Mouse (Mus musculus) spleen, adult 2 months (tissue): ENCODE data around the gene Abcc10. TPM values are rescaled to one million over a fixed set of nuclear protein-coding genes. Genes with fewer than 3 reads are reported as not detected.

Experiments
- DNase-seq, 2 experiments: peaks; one replicate each; pipeline versions ENCODE4 v3.0.0 to v3.0.0-alpha.2; 2012 to 2021; ENCODE audit warnings: low spot score in 2 of 2, low read depth in 1 of 2
- H3K27ac ChIP-seq: fragments of 200-500 bp; 2 replicates; pipeline ENCODE4 v1.5.1; 2012; ENCODE audit warnings: low read length, inconsistent platforms; ENCODE audit not compliant: insufficient read depth
- H3K27me3 ChIP-seq: fragments of 200-500 bp; 2 replicates; pipeline ENCODE4 v1.6.1; 2012; ENCODE audit warnings: mild to moderate bottlenecking, moderate library complexity, low read length, inconsistent platforms; ENCODE audit not compliant: control insufficient read depth, insufficient read depth
- H3K36me3 ChIP-seq: fragments of 200-500 bp; 2 replicates; pipeline ENCODE4 v1.6.1; 2012; ENCODE audit warnings: mild to moderate bottlenecking, low read length, inconsistent platforms; ENCODE audit not compliant: control insufficient read depth, insufficient read depth
- H3K4me1 ChIP-seq: fragments of 200-500 bp; 2 replicates; pipeline ENCODE4 v1.6.1; 2011; ENCODE audit warnings: inconsistent platforms; ENCODE audit not compliant: control insufficient read depth, insufficient read depth, insufficient read length
- H3K4me3 ChIP-seq: fragments of 200-500 bp; 2 replicates; pipeline ENCODE4 v1.5.1; 2011; ENCODE audit warnings: mild to moderate bottlenecking, inconsistent platforms; ENCODE audit not compliant: insufficient read depth, insufficient read length; ENCODE audit errors: extremely low read depth
- CTCF ChIP-seq: fragments of 200-500 bp; IDR thresholded peaks from 2 replicates; pipeline ENCODE4 v1.5.1; 2011; ENCODE audit warnings: mild to moderate bottlenecking, inconsistent platforms; ENCODE audit not compliant: insufficient read depth, insufficient read length, insufficient replicate concordance; ENCODE audit errors: extremely low read depth
- POLR2A ChIP-seq: fragments of 200-500 bp; IDR thresholded peaks from 2 replicates; pipeline ENCODE4 v1.6.1; 2011; ENCODE audit warnings: low read depth, low read length, inconsistent platforms
- WGBS: fragments of 180-500 bp; shearing (Covaris S2); methylation state at CpG from one replicate; pipeline ENCODE4 v1.1.7; 2018; 5-methylcytosine and 5-hydroxymethylcytosine counted together
- polyA plus RNA-seq: library from polyadenylated mRNA; depleted of rRNA; stranded (reverse); fragments of >200 nt; gene quantifications from 2 replicates; pipeline ENCODE4 v1.2.3, GENCODE M21; 2012

The Abcc10 gene
- polyA plus RNA-seq, 1 experiment = 15.4 TPM

DNA sequence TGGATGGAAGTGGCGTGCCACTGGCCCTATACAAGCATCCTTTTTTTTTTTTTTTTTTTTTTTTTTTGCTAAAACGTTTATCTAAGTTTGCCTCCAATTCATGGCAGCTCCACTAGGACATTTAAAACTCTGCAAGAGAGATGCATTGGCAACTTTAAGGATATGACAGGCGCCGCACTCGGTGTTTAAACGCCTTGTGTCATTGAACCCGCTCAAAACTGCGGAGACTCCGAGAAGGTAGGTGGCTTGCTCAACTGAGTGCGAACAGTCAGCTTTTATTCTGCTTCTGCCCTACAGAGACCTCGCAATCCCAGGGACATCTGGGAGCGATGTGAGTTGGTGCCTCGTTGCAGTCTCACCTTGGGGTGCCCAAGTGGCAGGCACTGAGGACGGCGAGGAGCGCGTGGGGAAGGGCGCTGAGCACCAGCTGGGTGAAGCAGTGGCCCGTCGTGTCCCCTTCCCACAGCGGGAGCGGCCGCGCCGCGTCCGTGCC, 693 bp downstream of the Abcc10 start:
- no peaks in the 10 kb centered on the region for H3K4me1 ChIP-seq
- H3K27me3 ChIP-seq = no peaks in the 10 kb centered on the region
- peak overlapping the region; percentile 81 for H3K4me3 ChIP-seq
- H3K36me3 ChIP-seq = no peaks in the 10 kb centered on the region
- peak overlapping the region; percentile 69 for H3K27ac ChIP-seq
- 8% methylated on average over 27 of the region's 27 CpGs for WGBS
- TF ChIP-seq CTCF = no peak
- no peak for TF ChIP-seq POLR2A
- no peak for DNase-seq

DNA sequence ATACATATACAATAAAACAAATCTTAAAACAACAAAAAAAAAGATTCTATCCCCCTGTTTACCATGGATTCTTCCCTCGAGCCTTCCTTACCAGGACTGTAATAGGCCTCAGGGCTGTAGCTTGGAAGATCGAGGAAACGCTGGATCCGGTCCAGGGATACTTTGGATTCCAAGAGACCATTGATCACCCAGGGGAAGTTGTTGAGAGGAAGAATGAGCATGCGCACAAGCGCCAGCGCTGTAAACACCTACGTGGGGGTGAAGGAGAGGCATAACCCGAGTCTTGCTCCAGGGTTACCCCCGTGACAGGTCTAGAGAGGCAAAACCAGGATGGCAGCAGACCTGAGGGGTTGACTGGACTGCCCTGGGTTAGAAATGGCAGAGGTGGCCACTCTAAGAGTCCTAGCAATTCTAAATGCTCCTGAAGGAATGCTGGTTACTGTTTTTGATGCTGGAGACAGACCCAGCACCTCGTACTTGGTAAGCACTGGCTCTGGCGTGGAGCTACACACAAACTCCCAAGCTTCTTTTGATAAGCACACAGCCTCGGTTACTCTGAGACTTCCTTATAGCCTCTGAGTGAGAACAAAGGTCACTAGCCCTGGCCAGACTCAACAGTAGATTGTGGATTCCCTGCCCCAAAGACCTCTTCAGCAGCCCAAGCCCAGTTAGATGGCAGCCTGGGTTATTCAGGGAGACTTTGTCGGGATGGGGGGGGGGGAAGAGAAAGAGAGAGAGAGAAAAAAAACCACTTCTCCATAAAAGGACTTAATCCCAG, 5.9 kb downstream of the Abcc10 start:
- Histone ChIP-seq H3K27me3 (no peaks in the 10 kb centered on the region), H3K4me1 (no peaks in the 10 kb centered on the region), H3K36me3 (no peaks in the 10 kb centered on the region), H3K4me3 (no peak overlapping the region), H3K27ac (no peak overlapping the region)
- TF ChIP-seq CTCF (no peak), POLR2A (no peak)
- WGBS = 91% methylated on average over 14 of the region's 14 CpGs
- no peak for DNase-seq

DNA sequence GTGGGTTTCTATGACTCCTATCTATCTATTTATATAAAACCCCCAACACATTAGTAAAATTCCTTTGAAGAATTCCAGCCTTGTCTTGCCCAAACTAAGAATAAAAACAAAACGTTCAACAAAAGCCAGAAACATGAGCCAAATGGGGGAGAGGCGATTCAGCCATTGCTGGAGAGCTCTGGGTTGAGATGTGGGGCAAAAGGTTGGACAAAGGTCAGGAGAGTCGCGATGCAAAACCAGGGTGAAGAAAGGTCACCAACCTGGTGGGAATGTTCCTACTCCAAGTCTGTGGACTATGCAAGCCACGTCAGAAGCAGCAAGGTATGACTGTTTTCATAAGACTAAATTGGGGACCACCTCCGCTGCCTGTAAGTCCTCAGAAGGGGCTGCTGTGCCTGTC, 7.7 kb downstream of the Abcc10 start:
- H3K4me1 ChIP-seq = no peaks in the 10 kb centered on the region
- 82% methylated on average over 6 of the region's 6 CpGs for WGBS
- TF ChIP-seq CTCF (no peak), POLR2A (no peak)

DNA sequence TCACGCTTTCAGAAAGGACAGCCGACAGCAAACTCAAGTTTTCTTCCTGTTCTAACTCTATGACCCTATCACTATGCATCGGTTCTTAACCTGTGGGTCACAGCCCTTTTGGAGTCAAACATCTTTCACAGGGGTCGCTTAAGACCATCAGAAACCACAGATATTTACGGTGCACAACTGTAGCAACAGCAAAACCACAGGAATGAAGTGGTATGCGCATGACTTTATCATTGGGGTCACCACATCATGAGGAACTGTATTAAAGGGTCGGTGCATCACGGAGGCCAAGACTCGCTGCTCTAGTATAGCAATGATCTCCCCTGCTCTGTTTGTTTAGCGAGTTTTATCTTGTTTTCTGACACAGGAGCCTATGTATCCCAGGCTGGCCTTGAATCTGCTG, 12.3 kb downstream of the Abcc10 start:
- 84% methylated on average over 10 of the region's 10 CpGs for WGBS

More for the DNA sequence above, 7.7 kb downstream of the Abcc10 start:
- Histone ChIP-seq H3K36me3 (no peaks in the 10 kb centered on the region), H3K27me3 (no peaks in the 10 kb centered on the region), H3K27ac (no peak overlapping the region), H3K4me3 (no peak overlapping the region)
- DNase-seq = no peak

DNA sequence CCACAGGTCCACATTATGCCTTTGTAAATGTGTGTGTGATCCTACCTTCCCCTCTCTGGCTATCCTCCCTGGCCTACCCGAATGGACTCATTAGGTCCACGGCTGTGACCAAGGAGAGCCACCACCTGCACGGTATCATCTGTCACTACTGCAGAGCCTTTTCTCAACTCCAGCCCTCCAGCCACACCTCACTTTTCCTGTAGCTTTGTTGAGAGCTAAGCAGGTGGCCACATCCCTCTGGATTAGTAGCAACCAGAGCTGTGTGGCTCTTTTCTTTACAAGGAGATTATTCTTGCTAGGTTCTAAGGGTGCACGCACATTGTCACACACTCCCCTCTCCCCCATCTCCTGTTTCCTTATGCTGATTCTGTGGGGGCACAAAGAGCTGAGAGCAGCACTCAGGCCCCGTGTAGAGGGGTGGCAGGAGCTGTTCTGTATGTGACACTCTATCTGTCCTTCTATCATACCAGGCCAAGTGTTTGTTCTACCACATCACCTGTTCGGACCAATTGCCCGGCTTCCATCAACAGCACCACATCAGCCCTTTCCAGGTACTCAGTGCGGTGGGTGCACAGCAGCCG, 14.9 kb downstream of the Abcc10 start:
- Histone ChIP-seq H3K27ac (no peak overlapping the region), H3K36me3 (peaks cover 6% of the 10 kb centered on the region), H3K27me3 (no peaks in the 10 kb centered on the region), H3K4me3 (no peak overlapping the region), H3K4me1 (no peaks in the 10 kb centered on the region)
- whole genome bisulfite sequencing = 94% methylated on average over 9 of the region's 9 CpGs
- DNase-seq = no peak
- no peak for TF ChIP-seq POLR2A
- no peak for TF ChIP-seq CTCF

More for the DNA sequence above, 12.3 kb downstream of the Abcc10 start:
- no peak for TF ChIP-seq POLR2A
- no peak for TF ChIP-seq CTCF
- no peaks in the 10 kb centered on the region for H3K27me3 ChIP-seq
- DNase-seq = no peak
- no peak overlapping the region for H3K4me3 ChIP-seq
- H3K4me1 ChIP-seq = no peaks in the 10 kb centered on the region
- H3K27ac ChIP-seq = no peak overlapping the region
- peaks cover 4% of the 10 kb centered on the region; the same call in 1 of the 2 replicates for H3K36me3 ChIP-seq

DNA sequence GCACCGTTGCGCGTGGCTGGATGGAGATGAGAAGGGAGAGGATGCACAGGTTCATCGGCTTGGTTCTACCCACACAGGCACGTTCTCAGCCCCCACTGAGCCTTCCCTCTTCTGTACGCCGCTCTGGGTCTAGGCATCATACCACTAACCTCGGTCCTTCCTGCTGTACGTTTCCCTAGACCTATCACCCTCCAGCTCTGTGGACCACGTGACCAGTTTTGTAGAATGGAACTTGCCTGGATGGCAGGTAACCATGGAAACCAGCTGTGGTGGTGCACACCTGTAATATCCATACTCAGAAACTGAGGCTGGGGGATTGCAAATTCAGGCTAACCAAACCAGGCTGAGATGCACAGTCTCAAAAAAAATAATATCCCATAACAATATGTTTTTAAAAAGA, 17.6 kb downstream of the Abcc10 start:
- H3K4me3 ChIP-seq = no peak overlapping the region
- H3K27ac ChIP-seq = no peak overlapping the region
- no peaks in the 10 kb centered on the region for H3K27me3 ChIP-seq
- no peak for TF ChIP-seq CTCF
- no peak for TF ChIP-seq POLR2A
- H3K4me1 ChIP-seq = no peaks in the 10 kb centered on the region
- H3K36me3 ChIP-seq = peaks cover 6% of the 10 kb centered on the region
- DNase-seq = no peak
- 85% methylated on average over 10 of the region's 10 CpGs for WGBS

DNA sequence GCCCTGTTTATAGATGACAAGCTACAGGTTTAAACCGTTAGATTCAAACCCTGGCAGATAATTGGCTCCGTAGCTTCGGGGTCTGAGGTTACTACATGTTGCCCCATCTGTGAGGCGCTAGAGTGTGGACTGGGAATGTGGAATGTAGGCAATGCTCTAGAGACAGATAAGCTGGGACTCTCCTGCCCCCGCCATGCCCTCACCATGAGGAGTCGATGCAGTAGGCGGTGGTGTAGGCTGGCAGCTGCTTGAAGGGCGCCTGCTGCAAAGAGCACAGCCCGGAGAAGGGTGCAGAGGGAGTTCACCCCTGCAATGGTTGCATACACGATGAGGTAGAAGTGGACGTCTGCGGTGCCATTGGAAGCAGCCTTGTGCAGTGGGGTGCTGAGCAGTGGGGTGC, 18.3 kb downstream of the Abcc10 start:
- Histone ChIP-seq H3K27me3 (no peaks in the 10 kb centered on the region), H3K36me3 (peaks cover 6% of the 10 kb centered on the region), H3K27ac (no peak overlapping the region), H3K4me1 (no peaks in the 10 kb centered on the region), H3K4me3 (no peak overlapping the region)
- DNase-seq = no peak
- TF ChIP-seq POLR2A = no peak
- TF ChIP-seq CTCF = no peak
- 96% methylated on average over 12 of the region's 12 CpGs for WGBS
